Mouse (Mus musculus) lung, postnatal 25 days (tissue): ENCODE data around the gene Zfp513.

Source experiments
- DNase-seq: peaks from one replicate; pipeline ENCODE4 v3.0.0; 2022; ENCODE audit warnings: low spot score

Zfp513 gene

GRCm38 (mm10) chr5:31200327-31200768 lies 1.8 kb downstream of the Zfp513 start:
- DNase-seq: no peak

- no peak for DNase-seq
Observed at GRCm38 (mm10) chr5:31199893-31200292, 2.2 kb downstream of the Zfp513 start.

GRCm38 (mm10) chr5:31199321-31199892 lies 2.7 kb downstream of the Zfp513 start:
- no peak for DNase-seq

GRCm38 (mm10) chr5:31198616-31199320 lies 3.3 kb downstream of the Zfp513 start:
- DNase-seq: no peak

GRCm38 (mm10) chr5:31198170-31198569 lies 3.9 kb downstream of the Zfp513 start:
- no peak for DNase-seq

- no peak for DNase-seq
Observed at GRCm38 (mm10) chr5:31197072-31197471, 5.0 kb downstream of the Zfp513 start.

- no peak for DNase-seq
Observed at GRCm38 (mm10) chr5:31196207-31196606, 5.9 kb downstream of the Zfp513 start.

- no peak for DNase-seq
Observed at GRCm38 (mm10) chr5:31195671-31196070, 6.4 kb downstream of the Zfp513 start.

GRCm38 (mm10) chr5:31194486-31195485 lies 7.3 kb downstream of the Zfp513 start:
- no peak for DNase-seq

GRCm38 (mm10) chr5:31193631-31194281 lies 8.3 kb downstream of the Zfp513 start:
- DNase-seq: no peak

GRCm38 (mm10) chr5:31192939-31193630 lies 9.0 kb downstream of the Zfp513 start, which contains the start of the genes Snx17 and Eif2b4:
Gene Snx17, plus strand, starts transcription at chr5:31193227.
Gene Eif2b4, minus strand, starts transcription at chr5:31193430.
- peak; percentile 100 for DNase-seq

GRCm38 (mm10) chr5:31192045-31192938 lies 9.8 kb downstream of the Zfp513 start:
- no peak for DNase-seq

- DNase-seq: no peak
Observed at GRCm38 (mm10) chr5:31190201-31190600, 11.9 kb downstream of the Zfp513 start.

- DNase-seq: no peak
Observed at GRCm38 (mm10) chr5:31188223-31188840, 13.8 kb downstream of the Zfp513 start.

- no peak for DNase-seq
Observed at GRCm38 (mm10) chr5:31183678-31184077, 18.4 kb downstream of the Zfp513 start.

GRCm38 (mm10) chr5:31181183-31181770 lies 20.8 kb downstream of the Zfp513 start:
- DNase-seq: no peak

GRCm38 (mm10) chr5:31179766-31180630 lies 22.1 kb downstream of the Zfp513 start, which contains the start of the genes Gm29609 and Gtf3c2:
Gene Gm29609, minus strand, starts transcription at chr5:31179911.
Gene Gtf3c2, minus strand, starts transcription at chr5:31180144.
- peak; percentile 94 for DNase-seq

GRCm38 (mm10) chr5:31179301-31179765 lies 22.8 kb downstream of the Zfp513 start:
- no peak for DNase-seq
